Mouse (Mus musculus): Measurements from ENCODE around the gene Slc25a31. TPM values are rescaled to one million over a fixed set of nuclear protein-coding genes. Genes with fewer than 3 reads are reported as not detected.

Gene Slc25a31
- polyA plus RNA-seq, 1 experiment from 2014 or later = 0.06 TPM

DNA sequence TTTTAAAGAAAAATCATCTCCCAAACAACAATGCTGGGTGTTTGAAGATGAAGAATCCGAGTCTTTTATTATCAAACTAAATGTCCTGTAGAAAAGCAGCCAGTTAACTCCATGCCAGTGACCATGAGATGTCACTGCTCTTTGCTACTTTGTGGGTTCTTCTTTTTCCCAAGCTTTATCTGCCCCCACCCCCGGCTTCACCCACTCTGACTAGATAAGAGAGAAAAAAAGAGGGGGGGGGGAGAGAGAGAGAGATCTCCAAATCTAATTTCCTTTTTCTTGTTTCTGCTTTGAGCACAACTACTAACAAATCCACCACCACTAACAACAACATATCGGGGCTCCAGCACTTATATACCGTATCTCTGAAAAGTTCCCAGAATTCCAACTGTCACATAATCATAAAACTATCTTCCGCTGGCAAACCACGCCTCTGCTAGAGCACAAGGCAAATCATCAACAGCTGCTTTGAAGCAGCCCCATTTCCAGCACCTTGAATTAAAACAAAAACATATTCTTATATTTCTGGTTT, 29.8 kb downstream of the Slc25a31 start:
- Histone ChIP-seq H3K27ac (no peak overlapping the region), H3K9ac (no peak overlapping the region), H3K36me3 (no peaks in the 10 kb centered on the region), H3K4me2 (peak overlapping the region; percentile 23; the same call in 1 of the 2 replicates), H3K4me3 (replicated peaks) (no peak overlapping the region), H3K4me1 (replicated peaks) (peaks cover 21% of the 10 kb centered on the region), H3K9me3 (replicated peaks) (no peaks in the 10 kb centered on the region), H3K27me3 (0 out of 2 replicates have a peak, but pooled peaks cover 2% of the 10 kb centered on the region)
- no peak for DNase-seq
- no peak for ATAC-seq (ENCODE audit: low read depth)
- 32% methylated on average over 6 of the region's 6 CpGs for WGBS (ENCODE audit: insufficient replicate concordance)

- H3K9ac ChIP-seq = peak within 1 kb of the TSS; percentile 98
- H3K4me3 ChIP-seq (replicated peaks) = peak within 1 kb of the TSS; percentile 95
- H3K36me3 ChIP-seq = no peaks in the 10 kb centered on the region
- no peaks in the 10 kb centered on the region for H3K9me3 ChIP-seq (replicated peaks)
- H3K27me3 ChIP-seq = 0 out of 2 replicates have a peak, but pooled peaks cover 2% of the 10 kb centered on the region
- ATAC-seq (ENCODE audit: low read depth) = no peak
- H3K4me2 ChIP-seq = peak within 1 kb of the TSS; percentile 99
- DNase-seq = no peak
- WGBS (ENCODE audit: insufficient replicate concordance) = 31% methylated on average over 16 of the region's 16 CpGs
- peak within 1 kb of the TSS; percentile 95 for H3K27ac ChIP-seq
- peaks cover 12% of the 10 kb centered on the region for H3K4me1 ChIP-seq (replicated peaks)
These were observed 35.6 kb downstream of the Slc25a31 start, which contains the start of gene Hspa4l for GRCm38 (mm10) chr3:40744024-40744835. Gene Hspa4l, plus strand, starts transcription at chr3:40744495.

DNA sequence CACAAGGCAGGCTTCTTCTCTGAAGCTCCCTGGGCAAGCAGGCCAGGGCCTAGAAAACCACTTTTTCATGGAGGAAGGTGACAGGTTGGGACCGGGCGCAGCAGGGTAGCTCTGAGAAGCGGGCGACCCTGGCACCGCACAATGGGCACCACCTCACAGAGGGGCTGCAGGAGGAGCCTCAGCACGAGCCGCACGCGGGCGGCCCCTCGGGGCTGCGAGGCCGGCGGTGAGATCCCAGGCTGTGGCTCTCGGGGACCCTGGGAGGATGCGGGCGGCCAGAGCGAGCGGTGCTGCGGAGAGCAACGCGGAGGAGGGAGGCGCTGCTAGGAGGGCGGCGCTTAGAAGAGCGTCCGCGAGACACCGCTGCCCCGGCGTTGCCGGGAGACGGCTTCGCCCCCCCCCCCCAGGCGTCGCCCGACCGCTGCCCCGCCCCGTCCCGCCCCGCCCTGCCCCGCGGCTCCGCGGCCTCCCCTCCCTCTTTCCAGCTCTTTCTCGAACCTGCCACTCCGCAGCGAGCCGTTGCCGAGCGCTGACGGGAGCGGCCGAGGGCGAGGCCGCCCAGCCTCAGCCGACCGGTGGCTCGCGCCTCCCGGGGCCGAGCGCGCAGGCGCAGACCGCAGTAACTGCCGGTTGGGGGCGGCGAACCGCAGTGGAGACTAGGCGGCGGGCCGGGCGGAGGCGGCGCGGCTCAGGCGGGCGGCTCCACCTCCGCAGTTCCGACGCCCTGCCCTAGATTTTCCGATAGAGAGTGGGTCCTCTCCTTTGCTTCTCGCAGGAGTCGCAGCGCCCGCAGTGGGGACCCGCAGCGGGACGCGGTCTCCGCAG, 36.4 kb downstream of the Slc25a31 start:
- peak; percentile 94 for ATAC-seq (ENCODE audit: low read depth)
- no peaks in the 10 kb centered on the region for H3K9me3 ChIP-seq (replicated peaks)
- H3K36me3 ChIP-seq = no peaks in the 10 kb centered on the region
- H3K4me2 ChIP-seq = peak overlapping the region; percentile 99
- DNase-seq = peak; percentile 93
- H3K4me3 ChIP-seq (replicated peaks) = peak overlapping the region; percentile 95
- H3K9ac ChIP-seq = peak overlapping the region; percentile 98
- peak overlapping the region; percentile 95 for H3K27ac ChIP-seq
- H3K4me1 ChIP-seq (replicated peaks) = peaks cover 12% of the 10 kb centered on the region
- under 1% methylated on average over 61 of the region's 93 CpGs for WGBS (ENCODE audit: insufficient replicate concordance)
- 0 out of 2 replicates have a peak, but pooled peaks cover 2% of the 10 kb centered on the region for H3K27me3 ChIP-seq

GRCm38 (mm10) chr3:40745661-40746547, 37.2 kb downstream of the Slc25a31 start:
- peak overlapping the region; percentile 98 for H3K9ac ChIP-seq
- H3K4me1 ChIP-seq (replicated peaks) = peaks cover 12% of the 10 kb centered on the region
- peak overlapping the region; percentile 95 for H3K4me3 ChIP-seq (replicated peaks)
- ATAC-seq (ENCODE audit: low read depth) (peak; percentile 27), DNase-seq (no peak)
- no peaks in the 10 kb centered on the region for H3K9me3 ChIP-seq (replicated peaks)
- 2% methylated on average over 37 of the region's 37 CpGs for WGBS (ENCODE audit: insufficient replicate concordance)
- H3K4me2 ChIP-seq = peak overlapping the region; percentile 99
- H3K27me3 ChIP-seq = no peaks in the 10 kb centered on the region
- no peaks in the 10 kb centered on the region for H3K36me3 ChIP-seq
- peak overlapping the region; percentile 95 for H3K27ac ChIP-seq

GRCm38 (mm10) chr3:40760746-40761145, 52.1 kb downstream of the Slc25a31 start:
- Histone ChIP-seq H3K4me1 (replicated peaks) (no peaks in the 10 kb centered on the region), H3K4me3 (replicated peaks) (no peak overlapping the region), H3K27me3 (no peaks in the 10 kb centered on the region), H3K9me3 (replicated peaks) (no peaks in the 10 kb centered on the region), H3K4me2 (no peak overlapping the region), H3K9ac (no peak overlapping the region), H3K36me3 (peaks cover 36% of the 10 kb centered on the region), H3K27ac (no peak overlapping the region)
- WGBS (ENCODE audit: insufficient replicate concordance) = 81% methylated on average over 3 of the region's 3 CpGs
- ATAC-seq (ENCODE audit: low read depth) (no peak), DNase-seq (no peak)

GRCm38 (mm10) chr3:40761312-40761711, 52.7 kb downstream of the Slc25a31 start:
- no peak overlapping the region for H3K27ac ChIP-seq
- DNase-seq (no peak), ATAC-seq (ENCODE audit: low read depth) (no peak)
- H3K27me3 ChIP-seq = no peaks in the 10 kb centered on the region
- H3K4me2 ChIP-seq = no peak overlapping the region
- H3K9ac ChIP-seq = no peak overlapping the region
- peaks cover 35% of the 10 kb centered on the region for H3K36me3 ChIP-seq
- H3K9me3 ChIP-seq (replicated peaks) = no peaks in the 10 kb centered on the region
- 86% methylated on average over 2 of the region's 2 CpGs for WGBS (ENCODE audit: insufficient replicate concordance)
- no peak overlapping the region for H3K4me3 ChIP-seq (replicated peaks)
- no peaks in the 10 kb centered on the region for H3K4me1 ChIP-seq (replicated peaks)

Other genes with a start within 250 kb of the Slc25a31 start
- gene Intu, start 177.6 kb upstream of the Slc25a31 start, polyA plus RNA-seq (2015; fragmentation: Nextera tagmentation; extraction: Ambion mirVana) = 0.78 and 1.0 TPM in 2 replicates
- 20.4 and 25.5 TPM in 2 replicates for gene Hspa4l, start 35.6 kb downstream of the Slc25a31 start, polyA plus RNA-seq (2015; fragmentation: Nextera tagmentation; extraction: Ambion mirVana)
- gene Plk4, start 91.2 kb downstream of the Slc25a31 start, polyA plus RNA-seq (2015; fragmentation: Nextera tagmentation; extraction: Ambion mirVana) = 45.9 and 46.1 TPM in 2 replicates
- 3.9 and 5.0 TPM in 2 replicates for gene Mfsd8, start 138.0 kb downstream of the Slc25a31 start, polyA plus RNA-seq (2015; fragmentation: Nextera tagmentation; extraction: Ambion mirVana)
- gene Abhd18, start 138.1 kb downstream of the Slc25a31 start, polyA plus RNA-seq (2015; fragmentation: Nextera tagmentation; extraction: Ambion mirVana) = 3.2 and 3.4 TPM in 2 replicates
- gene 1700034I23Rik, start 193.7 kb downstream of the Slc25a31 start, polyA plus RNA-seq (2015; fragmentation: Nextera tagmentation; extraction: Ambion mirVana) = 0.05 TPM in 1 of 2 replicates, not detected in the other
- gene Larp1b, start 241.0 kb downstream of the Slc25a31 start, polyA plus RNA-seq (2015; fragmentation: Nextera tagmentation; extraction: Ambion mirVana) = 7.8 and 8.4 TPM in 2 replicates

All from liver, embryonic 13.5 days (tissue).